Mouse (Mus musculus) mouse embryonic stem cell (cell line): ENCODE data around the gene Phkb.
"Not testable (repeated sequence)": the region's sequence is repeated elsewhere in the genome, so short reads cannot be mapped to it uniquely, and the experiment has no call there.

Experiments
- in situ Hi-C, 2 experiments: fragments of 300-500 bp; cut with MboI; formaldehyde crosslinking; loops; 1 replicate in 1 of 2; 3 replicates in 1 of 2; pipeline ENCODE4 v1.14.3; 2019 to 2020; ENCODE audit warnings: low sequenced_read_pairs in 2 of 2, low pct_unique_long_range_greater_than_20kb in 1 of 2, mixed read lengths in 1 of 2; ENCODE audit not compliant: unreplicated experiment in 1 of 2

Phkb gene

GRCm38 (mm10) chr8:85840657-85841488 is at the start of gene Phkb, which contains the start of gene Itfg1:
Gene Phkb (plus strand): TSS chr8:85840959.
Gene Itfg1 (minus strand): TSS chr8:85840921.
- in situ Hi-C loops = no loop called here

DNA sequence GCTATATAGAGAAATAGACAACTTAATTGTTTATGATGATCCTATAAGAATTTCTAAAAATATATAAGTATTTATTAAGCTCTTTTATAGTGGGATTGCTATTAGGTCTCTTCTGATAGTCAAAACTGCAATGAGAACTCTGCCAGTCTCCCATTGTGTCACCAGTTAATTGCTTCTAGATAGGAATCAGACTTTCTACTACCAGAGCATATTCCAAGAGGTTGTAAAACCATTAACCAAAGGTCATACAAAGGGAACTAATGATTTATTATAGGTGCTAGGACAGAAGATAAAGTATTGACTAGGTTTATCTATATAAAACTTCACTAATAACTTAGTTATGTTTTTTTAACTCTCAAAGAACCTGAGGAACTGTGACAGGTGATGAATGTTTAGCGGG is 44.4 kb upstream of the Phkb start:
- in situ Hi-C loops = not testable (repeated sequence)

DNA sequence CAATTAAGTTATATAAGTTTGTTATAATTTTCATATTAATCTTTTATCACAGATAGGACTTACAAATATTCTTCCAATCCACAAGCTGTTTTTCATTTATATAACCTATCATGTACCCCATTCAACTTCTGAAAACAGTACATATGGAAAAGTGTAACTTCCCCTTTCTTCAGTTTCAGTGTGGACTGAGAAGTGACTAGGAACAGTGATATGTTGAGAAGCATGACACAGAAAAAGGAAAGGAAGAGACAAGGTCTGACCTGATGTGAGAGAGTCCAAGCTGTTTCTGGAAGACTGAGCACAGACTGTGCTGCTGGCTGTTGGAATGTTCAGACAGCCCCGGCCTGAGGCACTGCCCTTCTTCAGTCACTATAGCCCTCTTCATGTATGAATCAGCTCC is 40.6 kb upstream of the Phkb start:
- in situ Hi-C loops = no loop called here

GRCm38 (mm10) chr8:85801408-85801807 is 39.4 kb upstream of the Phkb start:
- in situ Hi-C loops = no loop called here

GRCm38 (mm10) chr8:85813621-85814020 is 27.1 kb upstream of the Phkb start:
- in situ Hi-C loops = no loop called here

DNA sequence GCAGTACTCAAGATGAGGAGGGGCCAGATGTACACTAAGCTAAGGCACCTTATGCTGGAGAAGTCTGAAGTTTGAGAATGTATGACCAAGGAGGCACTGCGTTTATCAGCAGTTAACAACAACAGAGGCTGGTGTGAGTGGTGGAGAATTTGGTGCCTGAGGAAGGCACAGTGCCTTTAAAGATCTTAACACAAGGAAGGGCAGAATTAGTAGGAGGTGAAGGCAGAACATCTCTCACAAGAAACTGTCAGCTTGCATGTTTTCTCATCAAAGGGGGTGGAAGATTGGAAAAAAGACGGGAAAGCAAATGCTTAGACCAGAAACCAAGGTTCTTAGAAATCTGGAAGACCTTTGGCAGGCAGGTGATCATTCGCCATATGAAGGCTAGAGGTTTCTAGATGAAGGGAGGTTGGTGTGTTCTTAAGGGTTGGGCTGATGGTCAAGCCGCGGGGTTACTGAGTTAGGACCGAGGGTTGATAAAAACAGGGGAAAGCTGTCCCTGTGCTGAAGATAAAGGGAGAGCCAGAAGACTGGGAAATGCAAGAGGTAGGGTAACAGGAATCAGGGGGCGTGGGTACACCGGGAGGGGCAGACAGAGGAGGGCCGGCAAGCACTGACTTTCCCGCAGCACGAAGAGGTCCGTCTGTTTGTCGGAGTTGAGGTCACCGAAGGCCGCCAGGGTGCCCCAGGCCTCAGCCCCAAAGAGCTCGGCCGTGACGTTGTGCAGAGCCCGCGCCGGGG is 673 bp upstream of the Phkb start:
- in situ Hi-C loops = no loop called here

GRCm38 (mm10) chr8:85841489-85841795 is 683 bp downstream of the Phkb start:
- in situ Hi-C loops = no loop called here

- in situ Hi-C loops = no loop called here
Measured at GRCm38 (mm10) chr8:85845887-85846286, 5.1 kb downstream of the Phkb start.

GRCm38 (mm10) chr8:85854220-85855123 is 13.7 kb downstream of the Phkb start:
- in situ Hi-C loops = no loop called here

GRCm38 (mm10) chr8:85857227-85857896 is 16.6 kb downstream of the Phkb start:
- in situ Hi-C loops = not testable (repeated sequence)

DNA sequence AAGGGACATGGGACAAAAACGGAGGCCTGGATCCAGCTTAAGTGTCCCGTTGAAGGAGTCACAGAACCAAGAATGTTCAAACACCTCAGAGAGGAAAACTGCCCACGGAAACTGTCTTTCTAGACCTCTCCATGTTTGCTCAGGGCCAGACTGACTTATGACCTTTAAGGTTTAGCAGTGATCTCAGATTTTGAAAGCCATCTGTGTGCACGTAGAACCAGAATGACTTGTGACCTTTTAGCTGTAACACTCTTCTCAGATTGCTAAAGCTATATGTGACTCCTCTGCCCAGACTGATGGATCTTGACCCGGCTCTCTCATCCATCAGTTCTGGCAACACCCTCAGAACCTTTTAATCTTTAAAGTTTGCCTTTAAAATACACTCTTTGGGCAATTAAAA is 19.9 kb downstream of the Phkb start:
- in situ Hi-C loops = no loop called here

DNA sequence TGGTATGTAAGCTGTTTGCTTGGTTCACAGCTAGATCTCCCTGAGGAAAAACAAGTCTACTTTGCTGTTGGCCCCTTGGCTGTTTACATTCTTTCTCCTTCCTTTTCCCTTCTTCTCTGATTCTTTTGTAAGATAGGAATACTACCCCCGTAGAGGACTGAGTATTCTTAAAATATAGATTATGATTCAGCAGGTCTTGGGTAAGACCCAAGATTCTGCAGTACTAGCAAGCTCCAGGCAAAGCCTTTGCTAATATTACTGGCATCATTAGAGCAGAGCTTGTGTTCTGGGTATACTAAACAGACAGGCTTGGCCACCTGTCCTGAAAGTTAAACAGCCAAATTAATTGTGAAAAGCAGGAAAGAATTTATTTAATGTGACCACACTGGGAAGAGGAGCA is 21.6 kb downstream of the Phkb start:
- in situ Hi-C loops = no loop called here

DNA sequence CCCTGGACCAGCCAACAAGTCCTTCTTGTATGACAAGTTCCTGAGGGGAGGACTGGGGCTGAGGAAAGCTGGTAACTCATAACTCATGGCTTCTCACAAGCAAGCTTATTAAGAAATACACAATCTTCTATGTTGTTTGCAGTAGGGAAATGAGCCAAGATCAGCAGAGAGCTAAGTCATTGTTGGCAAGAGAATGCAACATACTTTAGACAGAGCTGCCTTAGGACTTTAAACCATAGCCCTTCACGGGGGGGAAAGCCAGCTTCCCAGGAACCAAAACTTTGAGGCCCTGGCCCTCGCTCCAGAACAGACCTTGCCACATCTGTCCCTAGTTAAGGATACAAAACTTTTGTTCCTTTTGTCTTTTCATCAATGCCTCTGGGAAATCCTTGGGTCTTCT is 30.9 kb downstream of the Phkb start:
- in situ Hi-C loops = no loop called here

- in situ Hi-C loops = no loop called here
Measured at GRCm38 (mm10) chr8:85877976-85878375, 37.2 kb downstream of the Phkb start.

DNA sequence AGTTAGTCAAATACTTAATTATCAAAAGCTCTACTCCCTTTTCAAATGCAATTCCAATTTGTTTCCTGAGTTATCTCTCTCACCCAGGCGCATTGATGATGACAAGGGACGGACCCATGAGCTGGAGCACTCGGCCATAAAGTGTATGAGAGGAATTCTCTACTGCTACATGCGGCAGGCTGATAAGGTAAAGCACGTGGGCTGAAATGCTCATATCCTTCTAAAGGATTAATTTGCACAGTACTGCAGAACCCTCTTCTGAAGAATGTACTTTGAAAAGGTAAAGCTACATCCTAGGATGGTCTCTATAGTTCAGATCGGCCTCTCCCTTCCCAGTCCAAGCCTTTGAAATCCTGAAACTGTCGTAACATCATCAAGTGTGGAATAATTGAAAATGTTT is 38.9 kb downstream of the Phkb start:
- in situ Hi-C loops = no loop called here

GRCm38 (mm10) chr8:85884811-85885210 is 44.1 kb downstream of the Phkb start:
- in situ Hi-C loops = no loop called here

- in situ Hi-C loops = no loop called here
Measured at GRCm38 (mm10) chr8:85897636-85898035, 56.9 kb downstream of the Phkb start.

DNA sequence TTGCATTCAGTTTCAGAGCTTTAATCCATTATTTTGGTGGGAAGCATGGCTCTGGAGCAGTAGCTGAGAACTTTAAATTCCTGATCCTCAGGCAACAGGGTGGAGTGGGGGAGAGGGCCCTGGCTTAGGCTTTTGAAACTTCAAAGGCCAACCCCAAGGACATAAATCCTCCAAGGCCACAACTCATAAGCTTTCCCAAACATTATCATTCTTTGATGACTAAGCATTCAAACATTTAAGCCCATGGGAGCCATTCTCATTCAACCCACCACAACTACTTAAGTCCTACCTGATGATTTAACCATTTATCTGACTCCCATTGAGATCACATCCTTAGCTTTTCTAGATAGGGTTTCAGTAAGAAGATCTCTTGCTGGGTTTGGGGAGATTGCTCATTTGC is 84.2 kb downstream of the Phkb start:
- in situ Hi-C loops = no loop called here

DNA sequence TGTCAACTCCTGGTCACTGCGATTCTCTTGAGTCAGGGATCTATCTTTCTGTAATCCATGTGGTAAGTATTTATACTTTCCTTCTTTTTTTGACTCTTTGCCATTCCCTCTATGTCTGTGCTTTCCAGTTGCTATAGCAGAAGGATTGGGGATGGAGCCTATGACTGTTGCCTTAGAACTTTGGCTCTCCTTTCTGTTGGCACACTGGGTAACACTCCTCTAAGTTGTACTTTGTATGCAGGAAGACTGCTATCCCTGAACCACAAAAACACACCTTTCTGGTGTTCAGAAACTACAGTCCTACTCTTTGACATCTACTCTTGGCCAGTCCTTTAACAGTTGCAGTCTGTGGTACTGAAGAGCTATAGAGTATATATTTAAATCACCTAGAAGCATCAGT is 84.8 kb downstream of the Phkb start:
- in situ Hi-C loops = no loop called here
